Mouse (Mus musculus) limb, embryonic 14.5 days (tissue): ENCODE results near the gene AU040320. TPM values are rescaled to one million over a fixed set of nuclear protein-coding genes. Genes with fewer than 3 reads are reported as not detected.
A peak's percentile ranks its signal among the peaks of the same experiment; 100 is the strongest.

Experiments
- ATAC-seq: fragments of 200-750 bp; cut with Nextera tagmentation; 2 replicates; pipeline ENCODE4 v1.8.0; 2017; ENCODE audit warnings: low read depth, moderate number of reproducible peaks, moderate TSS enrichment; ENCODE audit not compliant: low FRiP score
- DNase-seq: peaks from one replicate; pipeline ENCODE4 v3.0.0-alpha.2; 2015; ENCODE audit warnings: low spot score
- H3K27ac ChIP-seq: fragments of 300-500 bp; sonication (generic); replicated peaks from 2 replicates; pipeline ENCODE4 v1.5.1; 2014; ENCODE audit warnings: low read depth, mild to moderate bottlenecking, low read length, moderate library complexity, mixed read lengths
- H3K27me3 ChIP-seq: fragments of 300-500 bp; sonication (generic); 2 replicates; pipeline ENCODE4 v1.6.1; 2014; ENCODE audit warnings: low read length, mixed read lengths; ENCODE audit not compliant: control insufficient read depth, insufficient read depth
- H3K36me3 ChIP-seq: fragments of 300-500 bp; sonication (generic); 2 replicates; pipeline ENCODE4 v1.6.1; 2014; ENCODE audit warnings: mild to moderate bottlenecking, low read length, moderate library complexity, mixed read lengths; ENCODE audit not compliant: control insufficient read depth, insufficient read depth
- H3K4me1 ChIP-seq: fragments of 300-500 bp; sonication (generic); 2 replicates; pipeline ENCODE4 v1.6.1; 2014; ENCODE audit warnings: antibody characterized with exemption, low read length, mixed read lengths; ENCODE audit not compliant: control insufficient read depth, insufficient read depth
- H3K4me2 ChIP-seq: fragments of 300-500 bp; sonication (generic); replicated peaks from 2 replicates; pipeline ENCODE4 v1.6.1; 2014; ENCODE audit warnings: low read depth, mild to moderate bottlenecking, low read length, moderate library complexity; ENCODE audit not compliant: severe bottlenecking
- H3K4me3 ChIP-seq: fragments of 300-500 bp; sonication (generic); replicated peaks from 2 replicates; pipeline ENCODE4 v1.5.1; 2014; ENCODE audit warnings: low read length
- H3K9ac ChIP-seq: fragments of 300-500 bp; sonication (generic); 2 replicates; pipeline ENCODE4 v1.6.1; 2014; ENCODE audit warnings: mild to moderate bottlenecking, low read depth, low read length, moderate library complexity; ENCODE audit not compliant: severe bottlenecking
- H3K9me3 ChIP-seq: fragments of 300-500 bp; sonication (generic); 2 replicates; pipeline ENCODE4 v1.6.1; 2016; ENCODE audit warnings: low read length; ENCODE audit not compliant: control insufficient read depth
- POLR2A ChIP-seq: fragments of 200-500 bp; IDR thresholded peaks from 2 replicates; pipeline ENCODE4 v1.8.0; 2012; ENCODE audit warnings: inconsistent platforms, mild to moderate bottlenecking, moderate library complexity, borderline replicate concordance; ENCODE audit not compliant: insufficient read depth, insufficient read length; ENCODE audit errors: extremely low read depth
- WGBS: fragments of 180-500 bp; shearing (Covaris S2); extraction: QIAGEN DNeasy Blood & Tissue Kit; methylation state at CpG from one replicate; pipeline ENCODE4 v1.1.7; 2014; 5-methylcytosine and 5-hydroxymethylcytosine counted together
- polyA plus RNA-seq, 2 experiments: library from polyadenylated mRNA; depleted of rRNA in 1 of 2; stranded (reverse) in 1 of 2; unstranded in 1 of 2; fragments of >200 nt; fragmentation: Nextera tagmentation in 1 of 2; extraction: Ambion mirVana in 1 of 2; gene quantifications; 2 replicates each; pipeline versions ENCODE4 v1.2.1 to v1.2.3; 2012 to 2014

Gene AU040320
- polyA plus RNA-seq, 2 experiments, result 21.1 to 27.7 TPM

- no peak for ATAC-seq
- H3K9me3 ChIP-seq, result no peaks in the 10 kb centered on the region
- H3K4me1 ChIP-seq, result peaks cover 23% of the 10 kb centered on the region
- H3K36me3 ChIP-seq, result peaks cover 20% of the 10 kb centered on the region
- peak overlapping the region; percentile 75 for H3K9ac ChIP-seq
- WGBS, result 5% methylated on average over 12 of the region's 12 CpGs
- H3K4me3 ChIP-seq, result peak overlapping the region; percentile 67
- no peak for DNase-seq
- TF ChIP-seq POLR2A, result no peak
- peak overlapping the region; percentile 99 for H3K4me2 ChIP-seq
- H3K27ac ChIP-seq, result peak overlapping the region; percentile 89
- H3K27me3 ChIP-seq, result no peaks in the 10 kb centered on the region
Observed at GRCm38 (mm10) chr4:126754231-126754611, 877 bp downstream of the AU040320 start.

DNA sequence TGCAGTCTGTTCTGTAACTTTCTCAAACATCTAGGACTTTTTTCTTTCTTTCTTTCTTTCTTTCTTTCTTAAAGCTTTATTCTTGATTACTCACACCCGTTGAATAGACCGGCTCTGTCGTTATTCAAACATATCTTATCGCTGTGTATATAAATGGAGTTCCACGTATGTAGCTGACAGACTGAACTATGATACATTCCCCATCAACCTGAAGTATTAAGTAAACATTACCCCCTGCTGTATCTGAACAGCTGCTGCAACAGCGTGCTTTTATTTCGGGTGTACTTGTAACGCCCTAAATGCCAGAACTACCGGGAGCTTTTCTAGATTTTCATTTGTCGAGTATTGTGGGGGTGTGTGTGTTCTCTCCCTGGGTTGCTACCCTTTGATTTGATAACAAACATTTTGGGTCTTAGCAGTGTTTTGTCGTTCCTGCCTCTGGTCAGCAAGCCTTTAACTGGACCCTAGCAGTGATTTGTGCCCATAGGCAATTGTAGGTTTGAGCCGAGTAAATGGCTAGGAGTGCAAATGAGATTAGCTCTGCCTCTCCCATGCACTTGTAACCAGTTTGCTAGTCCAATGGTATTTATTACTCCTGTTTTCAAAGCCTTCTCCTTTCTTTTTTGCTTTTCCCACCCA is 1.5 kb downstream of the AU040320 start:
- H3K27ac ChIP-seq, result no peak overlapping the region
- no peak for TF ChIP-seq POLR2A
- DNase-seq, result no peak
- peaks cover 19% of the 10 kb centered on the region for H3K4me1 ChIP-seq
- 54% methylated on average over 12 of the region's 12 CpGs for WGBS
- peak overlapping the region; percentile 75; the same call in 1 of the 2 replicates for H3K9ac ChIP-seq
- peak overlapping the region; percentile 99 for H3K4me2 ChIP-seq
- H3K27me3 ChIP-seq, result no peaks in the 10 kb centered on the region
- peaks cover 19% of the 10 kb centered on the region for H3K36me3 ChIP-seq
- no peaks in the 10 kb centered on the region for H3K9me3 ChIP-seq
- H3K4me3 ChIP-seq, result peak overlapping the region; percentile 67
- no peak for ATAC-seq

- Histone ChIP-seq H3K9me3 (no peaks in the 10 kb centered on the region), H3K36me3 (peaks cover 29% of the 10 kb centered on the region), H3K4me1 (peaks cover 11% of the 10 kb centered on the region), H3K9ac (no peak overlapping the region), H3K4me3 (no peak overlapping the region), H3K27ac (no peak overlapping the region), H3K4me2 (no peak overlapping the region), H3K27me3 (no peaks in the 10 kb centered on the region)
- 81% methylated on average over 4 of the region's 4 CpGs for WGBS
- ATAC-seq (no peak), DNase-seq (no peak)
- TF ChIP-seq POLR2A, result no peak
Observed at GRCm38 (mm10) chr4:126756766-126757165, 3.4 kb downstream of the AU040320 start.

DNA sequence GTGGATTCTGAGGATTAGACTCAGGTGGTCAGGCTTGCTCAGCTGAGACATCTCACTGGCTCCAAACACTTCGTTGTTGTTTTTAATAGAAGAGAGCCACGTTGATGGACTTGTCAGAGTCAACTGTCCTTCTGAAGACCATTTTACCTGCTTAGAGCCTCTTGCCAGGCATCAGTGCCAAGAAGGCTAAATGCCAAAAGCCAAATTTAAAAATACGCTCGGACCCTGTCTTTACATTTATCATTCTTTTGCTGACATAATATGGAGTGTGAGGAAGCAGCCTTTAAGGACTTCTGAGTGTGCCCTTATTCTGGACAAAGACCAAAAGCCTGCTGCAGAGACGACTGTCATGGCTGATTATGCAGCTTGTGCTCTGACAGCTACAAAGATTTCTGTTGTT is 5.0 kb downstream of the AU040320 start:
- 85% methylated on average over 5 of the region's 5 CpGs for WGBS
- ATAC-seq (no peak), DNase-seq (no peak)
- Histone ChIP-seq H3K9me3 (no peaks in the 10 kb centered on the region), H3K4me1 (peaks cover 3% of the 10 kb centered on the region; the same call in 1 of the 2 replicates), H3K27ac (no peak overlapping the region), H3K4me2 (no peak overlapping the region), H3K9ac (no peak overlapping the region), H3K36me3 (peaks cover 37% of the 10 kb centered on the region), H3K27me3 (no peaks in the 10 kb centered on the region), H3K4me3 (no peak overlapping the region)
- no peak for TF ChIP-seq POLR2A

GRCm38 (mm10) chr4:126759435-126759834 is 6.1 kb downstream of the AU040320 start:
- Histone ChIP-seq H3K27me3 (no peaks in the 10 kb centered on the region), H3K27ac (no peak overlapping the region), H3K9me3 (no peaks in the 10 kb centered on the region), H3K9ac (no peak overlapping the region), H3K4me3 (no peak overlapping the region), H3K36me3 (peaks cover 40% of the 10 kb centered on the region), H3K4me2 (no peak overlapping the region), H3K4me1 (peaks cover 3% of the 10 kb centered on the region; the same call in 1 of the 2 replicates)
- DNase-seq, result no peak
- no peak for TF ChIP-seq POLR2A
- no peak for ATAC-seq
- 69% methylated on average over 2 of the region's 2 CpGs for WGBS
